Mouse (Mus musculus): ENCODE data around the gene Rapgef4.

GRCm38 (mm10) chr2:72078140-72078521 is 97.1 kb downstream of the Rapgef4 start:
- TF ChIP-seq CTCF (IDR thresholded peaks at IDR 0.05) (no peak), EP300 (IDR thresholded peaks at IDR 0.05) (no peak)

Data from lung, postnatal 0 days (tissue).